Mouse (Mus musculus) layer of hippocampus, postnatal 25 days (tissue): ENCODE measurements around the gene Efna5. TPM values are rescaled to one million over a fixed set of nuclear protein-coding genes. Genes with fewer than 3 reads are reported as not detected.

ENCODE experiments used
- DNase-seq, 2 experiments: peaks; one replicate each; pipeline ENCODE4 v3.0.0; 2022; ENCODE audit warnings: mixed read lengths in 2 of 2, low spot score in 1 of 2; ENCODE audit errors: extremely low spot score in 1 of 2
- total RNA-seq, 2 experiments: library from RNA; stranded (reverse); gene quantifications; 2 replicates each; pipeline ENCODE4 v1.2.3; 2021

The Efna5 gene
- total RNA-seq, 2 experiments from 2014 or later, result 6.9 to 7.2 TPM

GRCm38 (mm10) chr17:62755635-62756034 lies 125.5 kb downstream of the Efna5 start:
- DNase-seq, result no peak

GRCm38 (mm10) chr17:62754638-62755037 lies 126.5 kb downstream of the Efna5 start:
- DNase-seq, result no peak

- no peak for DNase-seq
Observed at GRCm38 (mm10) chr17:62752381-62752889, 128.7 kb downstream of the Efna5 start.

GRCm38 (mm10) chr17:62750647-62751046 lies 130.5 kb downstream of the Efna5 start:
- no peak for DNase-seq

GRCm38 (mm10) chr17:62748803-62749619 lies 132.1 kb downstream of the Efna5 start:
- no peak for DNase-seq

GRCm38 (mm10) chr17:62747381-62747780 lies 133.7 kb downstream of the Efna5 start:
- no peak for DNase-seq

GRCm38 (mm10) chr17:62746827-62747226 lies 134.3 kb downstream of the Efna5 start:
- DNase-seq, result no peak

GRCm38 (mm10) chr17:62745286-62745685 lies 135.8 kb downstream of the Efna5 start:
- DNase-seq, result no peak

- DNase-seq, result no peak
Observed at GRCm38 (mm10) chr17:62744239-62744638, 136.9 kb downstream of the Efna5 start.

GRCm38 (mm10) chr17:62741702-62742101 lies 139.4 kb downstream of the Efna5 start:
- DNase-seq, result no peak

GRCm38 (mm10) chr17:62741020-62741419 lies 140.1 kb downstream of the Efna5 start:
- no peak for DNase-seq

- no peak for DNase-seq
Observed at GRCm38 (mm10) chr17:62739993-62740392, 141.1 kb downstream of the Efna5 start.

GRCm38 (mm10) chr17:62737404-62737803 lies 143.7 kb downstream of the Efna5 start:
- DNase-seq, result no peak

- no peak for DNase-seq
Observed at GRCm38 (mm10) chr17:62735943-62736342, 145.2 kb downstream of the Efna5 start.

- DNase-seq, result no peak
Observed at GRCm38 (mm10) chr17:62734901-62735300, 146.2 kb downstream of the Efna5 start.

GRCm38 (mm10) chr17:62734067-62734466 lies 147.1 kb downstream of the Efna5 start:
- no peak for DNase-seq

GRCm38 (mm10) chr17:62729754-62730470 lies 151.2 kb downstream of the Efna5 start:
- no peak for DNase-seq

- DNase-seq, result no peak
Observed at GRCm38 (mm10) chr17:62728142-62728917, 152.8 kb downstream of the Efna5 start.

- no peak for DNase-seq
Observed at GRCm38 (mm10) chr17:62726102-62726501, 155.0 kb downstream of the Efna5 start.

GRCm38 (mm10) chr17:62722962-62723361 lies 158.2 kb downstream of the Efna5 start:
- DNase-seq, result no peak

- no peak for DNase-seq
Observed at GRCm38 (mm10) chr17:62721595-62721994, 159.5 kb downstream of the Efna5 start.
